Mouse (Mus musculus) bone marrow macrophage, adult 2 months (primary cell): Measurements from ENCODE around the gene 9130213A22Rik. TPM values are rescaled to one million over a fixed set of nuclear protein-coding genes. Genes with fewer than 3 reads are reported as not detected.
A peak's percentile ranks its signal among the peaks of the same experiment; 100 is the strongest.

Source experiments
- H3K27ac ChIP-seq: 2 replicates; pipeline ENCODE4 v1.5.1; 2012; ENCODE audit warnings: low read depth, low read length; ENCODE audit not compliant: insufficient read depth
- H3K4me1 ChIP-seq: 2 replicates; pipeline ENCODE4 v1.6.1; 2012; ENCODE audit warnings: low read length; ENCODE audit not compliant: control insufficient read depth, insufficient read depth
- H3K4me3 ChIP-seq: 2 replicates; pipeline ENCODE4 v1.5.1; 2012; ENCODE audit warnings: mild to moderate bottlenecking, low read length, moderate library complexity; ENCODE audit not compliant: insufficient read depth
- CTCF ChIP-seq: IDR thresholded peaks from 2 replicates; pipeline ENCODE4 v1.5.1; 2012; ENCODE audit warnings: low read depth, mild to moderate bottlenecking, low read length, moderate library complexity
- POLR2A ChIP-seq: IDR thresholded peaks from 2 replicates; pipeline ENCODE4 v1.6.1; 2012; ENCODE audit warnings: mild to moderate bottlenecking, low read depth, low read length, borderline replicate concordance
- polyA plus RNA-seq: library from polyadenylated mRNA; stranded (reverse); fragments of >200 nt; gene quantifications from 2 replicates; pipeline ENCODE4 v1.2.4, GENCODE M21; 2012; ENCODE audit not compliant: missing spikeins, insufficient read depth, insufficient read length

9130213A22Rik gene
- polyA plus RNA-seq, 1 experiment, result 0.35 TPM

DNA sequence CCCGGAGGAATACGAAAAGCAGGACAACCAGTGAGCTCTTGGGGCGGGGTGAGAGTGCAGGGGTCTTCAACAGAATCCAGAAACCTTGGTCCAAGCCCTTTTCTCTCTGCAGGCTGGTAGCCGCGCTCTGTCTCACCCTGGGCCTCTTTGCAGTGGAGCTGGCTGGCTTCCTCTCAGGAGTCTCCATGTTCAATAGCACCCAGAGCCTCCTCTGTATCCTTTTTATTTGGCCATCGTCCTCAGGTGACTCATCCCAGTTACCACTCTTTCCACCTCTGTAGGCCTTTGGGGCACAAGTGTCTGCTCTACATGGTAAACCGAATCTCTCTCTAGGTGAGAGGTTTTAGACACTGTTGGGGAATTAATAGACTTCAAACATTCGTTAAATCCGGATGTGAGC, 51.1 kb downstream of the 9130213A22Rik start:
- H3K4me1 ChIP-seq, result peaks cover 23% of the 10 kb centered on the region

DNA sequence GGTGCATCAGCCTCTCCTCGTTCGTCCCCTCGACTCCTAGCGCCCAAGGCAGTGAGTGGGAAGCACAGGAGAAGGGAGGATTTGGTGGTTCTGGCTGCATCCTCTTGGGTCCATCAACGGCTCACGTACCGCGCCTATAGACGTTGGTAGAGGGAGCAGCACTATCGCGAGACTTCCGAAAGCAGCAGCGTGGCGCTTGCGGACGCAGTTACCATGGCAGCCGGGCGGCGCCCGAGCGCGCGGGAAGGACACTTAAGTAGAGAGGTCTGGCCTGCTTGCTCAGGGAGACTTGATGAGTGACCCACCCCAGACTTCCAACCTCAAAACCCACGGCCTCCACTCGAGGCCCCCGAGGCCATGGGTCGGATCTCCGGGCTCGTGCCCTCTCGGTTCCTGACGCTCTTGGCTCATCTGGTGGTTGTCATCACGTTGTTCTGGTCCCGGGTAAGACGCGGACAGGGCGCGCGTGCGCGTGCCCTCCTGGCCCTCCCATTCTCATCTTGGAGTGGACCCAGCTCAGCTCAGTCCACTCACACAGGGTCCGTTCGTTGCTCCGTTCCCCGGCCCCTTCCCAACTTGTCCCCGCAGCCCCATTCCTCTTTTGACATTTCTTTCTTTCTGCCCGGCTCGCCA, 51.7 kb downstream of the 9130213A22Rik start, which contains the start of gene Tmem107:
TSS of gene Tmem107 (plus strand) at position 217 of the 633 bp plus-strand sequence.
- no peak for TF ChIP-seq POLR2A
- no peak for TF ChIP-seq CTCF
- peaks cover 23% of the 10 kb centered on the region for H3K4me1 ChIP-seq
- H3K27ac ChIP-seq, result peak within 1 kb of the TSS; percentile 55
- H3K4me3 ChIP-seq, result peak within 1 kb of the TSS; percentile 69

More for the DNA sequence above, 51.1 kb downstream of the 9130213A22Rik start:
- Histone ChIP-seq H3K27ac (0 out of 2 replicates have a peak overlapping the region, but pooled peaks have one; percentile 3), H3K4me3 (peak overlapping the region; percentile 69)
- TF ChIP-seq CTCF (no peak), POLR2A (no peak)

DNA sequence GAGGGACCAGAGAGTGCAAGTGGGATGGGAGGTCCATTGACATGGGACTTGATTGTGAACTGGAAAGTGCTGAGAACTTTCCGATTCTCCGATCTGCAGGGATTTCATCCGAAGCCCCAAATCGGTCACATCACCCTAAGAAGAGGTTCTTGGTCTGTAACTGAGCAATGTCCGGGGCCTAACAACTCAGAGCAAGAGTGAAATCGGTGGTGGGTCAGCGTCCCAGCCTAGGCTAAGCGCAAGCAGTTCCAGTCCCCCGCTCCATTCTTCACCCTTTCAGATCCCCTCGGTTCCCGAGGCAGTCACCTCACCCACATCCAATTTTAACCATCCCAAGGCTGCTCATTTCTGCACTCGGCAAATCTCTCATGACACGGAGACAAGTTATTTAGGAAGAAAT, 52.3 kb downstream of the 9130213A22Rik start:
- TF ChIP-seq CTCF (no peak), POLR2A (no peak)
- peak overlapping the region; percentile 69 for H3K4me3 ChIP-seq
- peak overlapping the region; percentile 55 for H3K27ac ChIP-seq
- H3K4me1 ChIP-seq, result peaks cover 23% of the 10 kb centered on the region

Other genes with a start within 250 kb of the 9130213A22Rik start
- gene Rnf222, start 234.0 kb downstream of the 9130213A22Rik start, polyA plus RNA-seq, result not detected in 2 replicates
- gene Rpl26, start 221.0 kb downstream of the 9130213A22Rik start, polyA plus RNA-seq, result 2,262 and 2,432 TPM in 2 replicates
- gene Odf4, start 195.5 kb downstream of the 9130213A22Rik start, polyA plus RNA-seq, result not detected in 2 replicates
- not detected in 2 replicates for gene Arhgef15, start 165.1 kb downstream of the 9130213A22Rik start, polyA plus RNA-seq
- 3.3 and 4.7 TPM in 2 replicates for gene Slc25a35, start 154.5 kb downstream of the 9130213A22Rik start, polyA plus RNA-seq
- gene Rangrf, start 147.4 kb downstream of the 9130213A22Rik start, polyA plus RNA-seq, result 3.7 and 4.4 TPM in 2 replicates
- 9.8 and 10.3 TPM in 2 replicates for gene Pfas, start 114.1 kb downstream of the 9130213A22Rik start, polyA plus RNA-seq
- 41.4 and 44.2 TPM in 2 replicates for gene Ctc1, start 106.7 kb downstream of the 9130213A22Rik start, polyA plus RNA-seq
- gene Aurkb, start 76.9 kb downstream of the 9130213A22Rik start, polyA plus RNA-seq, result 52.8 and 53.9 TPM in 2 replicates
- 30.5 and 36.9 TPM in 2 replicates for gene Borcs6, start 62.9 kb downstream of the 9130213A22Rik start, polyA plus RNA-seq
- gene Tmem107, start 51.8 kb downstream of the 9130213A22Rik start, polyA plus RNA-seq, result 9.8 and 14.6 TPM in 2 replicates
- 76.6 and 79.4 TPM in 2 replicates for gene Vamp2, start 34.1 kb downstream of the 9130213A22Rik start, polyA plus RNA-seq
- 24.7 and 35.9 TPM in 2 replicates for gene Per1, start 27.4 kb downstream of the 9130213A22Rik start, polyA plus RNA-seq
- gene Hes7, start 2.2 kb downstream of the 9130213A22Rik start, polyA plus RNA-seq, result 0.71 and 0.88 TPM in 2 replicates
- gene Aloxe3, start 3.3 kb upstream of the 9130213A22Rik start, polyA plus RNA-seq, result not detected in 2 replicates
- not detected in 2 replicates for gene Alox12b, start 34.4 kb upstream of the 9130213A22Rik start, polyA plus RNA-seq
- not detected in 2 replicates for gene Alox8, start 75.3 kb upstream of the 9130213A22Rik start, polyA plus RNA-seq
- not detected in 2 replicates for gene Gucy2e, start 114.4 kb upstream of the 9130213A22Rik start, polyA plus RNA-seq
- 15.4 and 16.8 TPM in 2 replicates for gene Cntrob, start 201.2 kb upstream of the 9130213A22Rik start, polyA plus RNA-seq
- 109 and 110 TPM in 2 replicates for gene Trappc1, start 201.4 kb upstream of the 9130213A22Rik start, polyA plus RNA-seq
- 0.43 and 0.88 TPM in 2 replicates for gene Kcnab3, start 203.7 kb upstream of the 9130213A22Rik start, polyA plus RNA-seq
- 4.6 and 4.8 TPM in 2 replicates for gene Rnf227, start 217.9 kb upstream of the 9130213A22Rik start, polyA plus RNA-seq
- 134 and 137 TPM in 2 replicates for gene Chd3, start 246.8 kb upstream of the 9130213A22Rik start, polyA plus RNA-seq